Mouse (Mus musculus): ENCODE results near the gene Cnn3. TPM values are rescaled to one million over a fixed set of nuclear protein-coding genes. Genes with fewer than 3 reads are reported as not detected.

The Cnn3 gene
- total and polyA plus RNA-seq, 2 experiments from 2014 or later, result 122 to 181 TPM

- peaks cover 5% of the 10 kb centered on the region; the same call in 1 of the 2 replicates for H3K4me1 ChIP-seq (ENCODE audit: insufficient read depth, low read length)
- WGBS, result 55% methylated on average over 5 of the region's 5 CpGs
- H3K36me3 ChIP-seq (ENCODE audit: insufficient read depth, low read length), result no peaks in the 10 kb centered on the region
- DNase-seq (ENCODE audit: low spot score), result no peak
- no peak overlapping the region for H3K4me2 ChIP-seq (ENCODE audit: low read depth, low read length, poor library complexity, severe bottlenecking)
- TF ChIP-seq CTCF (IDR thresholded peaks at IDR 0.05), result no peak
- H3K27ac ChIP-seq (ENCODE audit: low read depth, low read length), result no peak overlapping the region
- no peaks in the 10 kb centered on the region for H3K27me3 ChIP-seq (ENCODE audit: insufficient read depth, low read length)
- no peaks in the 10 kb centered on the region for H3K9me3 ChIP-seq (ENCODE audit: low read length)
- no peak for ATAC-seq (ENCODE audit: low FRiP score)
- no peak overlapping the region for H3K4me3 ChIP-seq (ENCODE audit: low read depth, low read length)
- no peak overlapping the region for H3K9ac ChIP-seq (replicated peaks; ENCODE audit: low read length, poor library complexity, severe bottlenecking)
Observed at GRCm38 (mm10) chr3:121490941-121491340, 64.6 kb downstream of the Cnn3 start.

GRCm38 (mm10) chr3:121492026-121492425 is 65.7 kb downstream of the Cnn3 start:
- 65% methylated on average over 5 of the region's 5 CpGs for WGBS
- no peak for ATAC-seq (ENCODE audit: low FRiP score)
- DNase-seq (ENCODE audit: low spot score), result no peak
- Histone ChIP-seq H3K4me2 (ENCODE audit: low read depth, low read length, poor library complexity, severe bottlenecking) (no peak overlapping the region), H3K27ac (ENCODE audit: low read depth, low read length) (no peak overlapping the region), H3K36me3 (ENCODE audit: insufficient read depth, low read length) (no peaks in the 10 kb centered on the region), H3K9me3 (ENCODE audit: low read length) (no peaks in the 10 kb centered on the region), H3K4me1 (ENCODE audit: insufficient read depth, low read length) (peaks cover 5% of the 10 kb centered on the region; the same call in 1 of the 2 replicates), H3K9ac (replicated peaks; ENCODE audit: low read length, poor library complexity, severe bottlenecking) (no peak overlapping the region), H3K27me3 (ENCODE audit: insufficient read depth, low read length) (no peaks in the 10 kb centered on the region), H3K4me3 (ENCODE audit: low read depth, low read length) (no peak overlapping the region)
- no peak for TF ChIP-seq CTCF (IDR thresholded peaks at IDR 0.05)

GRCm38 (mm10) chr3:121493997-121494421 is 67.7 kb downstream of the Cnn3 start:
- H3K27me3 ChIP-seq (ENCODE audit: insufficient read depth, low read length), result no peaks in the 10 kb centered on the region
- WGBS, result 89% methylated on average over 7 of the region's 7 CpGs
- no peaks in the 10 kb centered on the region for H3K9me3 ChIP-seq (ENCODE audit: low read length)
- DNase-seq (ENCODE audit: low spot score) (no peak), ATAC-seq (ENCODE audit: low FRiP score) (no peak)
- no peak overlapping the region for H3K4me3 ChIP-seq (ENCODE audit: low read depth, low read length)
- no peak overlapping the region for H3K4me2 ChIP-seq (ENCODE audit: low read depth, low read length, poor library complexity, severe bottlenecking)
- no peak for TF ChIP-seq CTCF (IDR thresholded peaks at IDR 0.05)
- H3K4me1 ChIP-seq (ENCODE audit: insufficient read depth, low read length), result peaks cover 5% of the 10 kb centered on the region; the same call in 1 of the 2 replicates
- no peak overlapping the region for H3K9ac ChIP-seq (replicated peaks; ENCODE audit: low read length, poor library complexity, severe bottlenecking)
- no peak overlapping the region for H3K27ac ChIP-seq (ENCODE audit: low read depth, low read length)
- H3K36me3 ChIP-seq (ENCODE audit: insufficient read depth, low read length), result no peaks in the 10 kb centered on the region

- no peak for ATAC-seq (ENCODE audit: low FRiP score)
- Histone ChIP-seq H3K36me3 (ENCODE audit: insufficient read depth, low read length) (no peaks in the 10 kb centered on the region), H3K4me1 (ENCODE audit: insufficient read depth, low read length) (no peaks in the 10 kb centered on the region), H3K27me3 (ENCODE audit: insufficient read depth, low read length) (no peaks in the 10 kb centered on the region), H3K4me2 (ENCODE audit: low read depth, low read length, poor library complexity, severe bottlenecking) (no peak overlapping the region), H3K27ac (ENCODE audit: low read depth, low read length) (no peak overlapping the region), H3K4me3 (ENCODE audit: low read depth, low read length) (no peak overlapping the region), H3K9me3 (ENCODE audit: low read length) (no peaks in the 10 kb centered on the region), H3K9ac (replicated peaks; ENCODE audit: low read length, poor library complexity, severe bottlenecking) (no peak overlapping the region)
- WGBS, result 52% methylated on average over 10 of the region's 10 CpGs
- peak; percentile 71 for DNase-seq (ENCODE audit: low spot score)
- peak; percentile 77 for TF ChIP-seq CTCF (IDR thresholded peaks at IDR 0.05)
Observed at GRCm38 (mm10) chr3:121500225-121500624, 73.9 kb downstream of the Cnn3 start.

- 95% methylated on average over 5 of the region's 5 CpGs for WGBS
- no peak for TF ChIP-seq CTCF (IDR thresholded peaks at IDR 0.05)
- H3K4me2 ChIP-seq (ENCODE audit: low read depth, low read length, poor library complexity, severe bottlenecking), result no peak overlapping the region
Observed at GRCm38 (mm10) chr3:121500734-121501133, 74.4 kb downstream of the Cnn3 start.

GRCm38 (mm10) chr3:121504927-121505487 is 78.7 kb downstream of the Cnn3 start:
- H3K4me2 ChIP-seq (ENCODE audit: low read depth, low read length, poor library complexity, severe bottlenecking), result no peak overlapping the region
- H3K4me3 ChIP-seq (ENCODE audit: low read depth, low read length), result no peak overlapping the region
- TF ChIP-seq CTCF (IDR thresholded peaks at IDR 0.05), result no peak
- H3K9me3 ChIP-seq (ENCODE audit: low read length), result no peaks in the 10 kb centered on the region
- ATAC-seq (ENCODE audit: low FRiP score) (no peak), DNase-seq (ENCODE audit: low spot score) (no peak)
- H3K27ac ChIP-seq (ENCODE audit: low read depth, low read length), result no peak overlapping the region
- no peak overlapping the region for H3K9ac ChIP-seq (replicated peaks; ENCODE audit: low read length, poor library complexity, severe bottlenecking)
- H3K4me1 ChIP-seq (ENCODE audit: insufficient read depth, low read length), result no peaks in the 10 kb centered on the region
- H3K27me3 ChIP-seq (ENCODE audit: insufficient read depth, low read length), result no peaks in the 10 kb centered on the region
- WGBS, result 52% methylated on average over 8 of the region's 8 CpGs
- no peaks in the 10 kb centered on the region for H3K36me3 ChIP-seq (ENCODE audit: insufficient read depth, low read length)

More at GRCm38 (mm10) chr3:121500734-121501133, 74.4 kb downstream of the Cnn3 start:
- Histone ChIP-seq H3K27ac (ENCODE audit: low read depth, low read length) (no peak overlapping the region), H3K4me1 (ENCODE audit: insufficient read depth, low read length) (no peaks in the 10 kb centered on the region), H3K4me3 (ENCODE audit: low read depth, low read length) (no peak overlapping the region), H3K9ac (replicated peaks; ENCODE audit: low read length, poor library complexity, severe bottlenecking) (no peak overlapping the region), H3K36me3 (ENCODE audit: insufficient read depth, low read length) (no peaks in the 10 kb centered on the region), H3K9me3 (ENCODE audit: low read length) (no peaks in the 10 kb centered on the region), H3K27me3 (ENCODE audit: insufficient read depth, low read length) (no peaks in the 10 kb centered on the region)
- ATAC-seq (ENCODE audit: low FRiP score) (no peak), DNase-seq (ENCODE audit: low spot score) (no peak)
